Mouse (Mus musculus): ENCODE results near the gene Lamc3. TPM values are rescaled to one million over a fixed set of nuclear protein-coding genes. Genes with fewer than 3 reads are reported as not detected.
A peak's percentile ranks its signal among the peaks of the same experiment; 100 is the strongest.
"Not testable (repeated sequence)": the region's sequence is repeated elsewhere in the genome, so short reads cannot be mapped to it uniquely, and the experiment has no call there.

Gene Lamc3
- polyA plus RNA-seq, 1 experiment = 17.2 TPM

- Histone ChIP-seq H3K27ac (ENCODE audit: control insufficient read depth, insufficient read depth, low read depth, low read length) (no peak overlapping the region), H3K4me1 (ENCODE audit: control insufficient read depth, insufficient read depth, low read length) (peaks cover 3% of the 10 kb centered on the region), H3K4me3 (ENCODE audit: control insufficient read depth, low read depth, low read length) (no peak overlapping the region), H3K27me3 (ENCODE audit: control insufficient read depth, insufficient read depth, low read length) (no peaks in the 10 kb centered on the region), H3K36me3 (ENCODE audit: control insufficient read depth, insufficient read depth, low read length) (no peaks in the 10 kb centered on the region)
- TF ChIP-seq CTCF (IDR thresholded peaks at IDR 0.05; ENCODE audit: control insufficient read depth, insufficient read depth, insufficient replicate concordance, low read depth, low read length) (no peak), POLR2A (IDR thresholded peaks at IDR 0.05; ENCODE audit: control insufficient read depth, low read depth, low read length) (no peak)
Measured at GRCm38 (mm10) chr2:31912575-31912974, 25.5 kb downstream of the Lamc3 start.

GRCm38 (mm10) chr2:31914213-31914612 lies 27.1 kb downstream of the Lamc3 start:
- H3K27ac ChIP-seq (ENCODE audit: control insufficient read depth, insufficient read depth, low read depth, low read length); H3K4me3 ChIP-seq (ENCODE audit: control insufficient read depth, low read depth, low read length); H3K36me3 ChIP-seq (ENCODE audit: control insufficient read depth, insufficient read depth, low read length); H3K4me1 ChIP-seq (ENCODE audit: control insufficient read depth, insufficient read depth, low read length); H3K27me3 ChIP-seq (ENCODE audit: control insufficient read depth, insufficient read depth, low read length): not testable (repeated sequence)

GRCm38 (mm10) chr2:31915112-31915511 lies 28.0 kb downstream of the Lamc3 start:
- peaks cover 3% of the 10 kb centered on the region for H3K4me1 ChIP-seq (ENCODE audit: control insufficient read depth, insufficient read depth, low read length)
- H3K27ac ChIP-seq (ENCODE audit: control insufficient read depth, insufficient read depth, low read depth, low read length) = no peak overlapping the region
- no peaks in the 10 kb centered on the region for H3K36me3 ChIP-seq (ENCODE audit: control insufficient read depth, insufficient read depth, low read length)
- TF ChIP-seq POLR2A (IDR thresholded peaks at IDR 0.05; ENCODE audit: control insufficient read depth, low read depth, low read length) (no peak), CTCF (IDR thresholded peaks at IDR 0.05; ENCODE audit: control insufficient read depth, insufficient read depth, insufficient replicate concordance, low read depth, low read length) (peak; percentile 95)
- no peaks in the 10 kb centered on the region for H3K27me3 ChIP-seq (ENCODE audit: control insufficient read depth, insufficient read depth, low read length)
- no peak overlapping the region for H3K4me3 ChIP-seq (ENCODE audit: control insufficient read depth, low read depth, low read length)

GRCm38 (mm10) chr2:31917636-31918035 lies 30.5 kb downstream of the Lamc3 start:
- peaks cover 3% of the 10 kb centered on the region for H3K4me1 ChIP-seq (ENCODE audit: control insufficient read depth, insufficient read depth, low read length)

GRCm38 (mm10) chr2:31923645-31924044 lies 36.6 kb downstream of the Lamc3 start:
- no peaks in the 10 kb centered on the region for H3K27me3 ChIP-seq (ENCODE audit: control insufficient read depth, insufficient read depth, low read length)
- H3K4me3 ChIP-seq (ENCODE audit: control insufficient read depth, low read depth, low read length) = no peak overlapping the region
- TF ChIP-seq CTCF (IDR thresholded peaks at IDR 0.05; ENCODE audit: control insufficient read depth, insufficient read depth, insufficient replicate concordance, low read depth, low read length) = no peak
- TF ChIP-seq POLR2A (IDR thresholded peaks at IDR 0.05; ENCODE audit: control insufficient read depth, low read depth, low read length) = no peak
- H3K36me3 ChIP-seq (ENCODE audit: control insufficient read depth, insufficient read depth, low read length) = no peaks in the 10 kb centered on the region
- H3K27ac ChIP-seq (ENCODE audit: control insufficient read depth, insufficient read depth, low read depth, low read length) = no peak overlapping the region
- H3K4me1 ChIP-seq (ENCODE audit: control insufficient read depth, insufficient read depth, low read length) = no peaks in the 10 kb centered on the region

More at GRCm38 (mm10) chr2:31917636-31918035, 30.5 kb downstream of the Lamc3 start:
- H3K36me3 ChIP-seq (ENCODE audit: control insufficient read depth, insufficient read depth, low read length) = no peaks in the 10 kb centered on the region
- H3K27ac ChIP-seq (ENCODE audit: control insufficient read depth, insufficient read depth, low read depth, low read length) = no peak overlapping the region
- H3K4me3 ChIP-seq (ENCODE audit: control insufficient read depth, low read depth, low read length) = no peak overlapping the region
- TF ChIP-seq CTCF (IDR thresholded peaks at IDR 0.05; ENCODE audit: control insufficient read depth, insufficient read depth, insufficient replicate concordance, low read depth, low read length) = peak; percentile 60; the same call in 1 of the 2 replicates
- TF ChIP-seq POLR2A (IDR thresholded peaks at IDR 0.05; ENCODE audit: control insufficient read depth, low read depth, low read length) = no peak
- no peaks in the 10 kb centered on the region for H3K27me3 ChIP-seq (ENCODE audit: control insufficient read depth, insufficient read depth, low read length)

- no peaks in the 10 kb centered on the region for H3K36me3 ChIP-seq (ENCODE audit: control insufficient read depth, insufficient read depth, low read length)
- H3K4me3 ChIP-seq (ENCODE audit: control insufficient read depth, low read depth, low read length) = no peak overlapping the region
- H3K27me3 ChIP-seq (ENCODE audit: control insufficient read depth, insufficient read depth, low read length) = no peaks in the 10 kb centered on the region
- no peak overlapping the region for H3K27ac ChIP-seq (ENCODE audit: control insufficient read depth, insufficient read depth, low read depth, low read length)
- no peak for TF ChIP-seq CTCF (IDR thresholded peaks at IDR 0.05; ENCODE audit: control insufficient read depth, insufficient read depth, insufficient replicate concordance, low read depth, low read length)
- H3K4me1 ChIP-seq (ENCODE audit: control insufficient read depth, insufficient read depth, low read length) = no peaks in the 10 kb centered on the region
Measured at GRCm38 (mm10) chr2:31924811-31925210, 37.7 kb downstream of the Lamc3 start.

- H3K4me1 ChIP-seq (ENCODE audit: control insufficient read depth, insufficient read depth, low read length) = no peaks in the 10 kb centered on the region
- TF ChIP-seq POLR2A (IDR thresholded peaks at IDR 0.05; ENCODE audit: control insufficient read depth, low read depth, low read length) = no peak
- no peak for TF ChIP-seq CTCF (IDR thresholded peaks at IDR 0.05; ENCODE audit: control insufficient read depth, insufficient read depth, insufficient replicate concordance, low read depth, low read length)
- no peaks in the 10 kb centered on the region for H3K36me3 ChIP-seq (ENCODE audit: control insufficient read depth, insufficient read depth, low read length)
- H3K27ac ChIP-seq (ENCODE audit: control insufficient read depth, insufficient read depth, low read depth, low read length) = no peak overlapping the region
- no peak overlapping the region for H3K4me3 ChIP-seq (ENCODE audit: control insufficient read depth, low read depth, low read length)
- no peaks in the 10 kb centered on the region for H3K27me3 ChIP-seq (ENCODE audit: control insufficient read depth, insufficient read depth, low read length)
Measured at GRCm38 (mm10) chr2:31925936-31926335, 38.8 kb downstream of the Lamc3 start.

GRCm38 (mm10) chr2:31929664-31930063 lies 42.6 kb downstream of the Lamc3 start:
- no peak for TF ChIP-seq POLR2A (IDR thresholded peaks at IDR 0.05; ENCODE audit: control insufficient read depth, low read depth, low read length)
- no peak for TF ChIP-seq CTCF (IDR thresholded peaks at IDR 0.05; ENCODE audit: control insufficient read depth, insufficient read depth, insufficient replicate concordance, low read depth, low read length)
- Histone ChIP-seq H3K4me3 (ENCODE audit: control insufficient read depth, low read depth, low read length) (no peak overlapping the region), H3K4me1 (ENCODE audit: control insufficient read depth, insufficient read depth, low read length) (no peaks in the 10 kb centered on the region), H3K36me3 (ENCODE audit: control insufficient read depth, insufficient read depth, low read length) (no peaks in the 10 kb centered on the region), H3K27me3 (ENCODE audit: control insufficient read depth, insufficient read depth, low read length) (no peaks in the 10 kb centered on the region), H3K27ac (ENCODE audit: control insufficient read depth, insufficient read depth, low read depth, low read length) (no peak overlapping the region)

Measured in testis, adult 2 months (tissue).